Mouse (Mus musculus) fibroblast of lung, adult 2 months (primary cell): ENCODE data around the gene Rnf123.
"Not testable (repeated sequence)": the region's sequence is repeated elsewhere in the genome, so short reads cannot be mapped to it uniquely, and the experiment has no call there.

Experiments
- DNase-seq: peaks from one replicate; pipeline ENCODE4 v3.0.0-alpha.2; 2011; ENCODE audit warnings: low read depth

Gene Rnf123

GRCm38 (mm10) chr9:108035331-108036156 lies 47.6 kb downstream of the Rnf123 start:
- no peak for DNase-seq

- no peak for DNase-seq
Measured at GRCm38 (mm10) chr9:108032126-108032525, 51.0 kb downstream of the Rnf123 start.

GRCm38 (mm10) chr9:108027867-108028266 lies 55.3 kb downstream of the Rnf123 start:
- DNase-seq, result no peak

GRCm38 (mm10) chr9:108026584-108026983 lies 56.6 kb downstream of the Rnf123 start:
- DNase-seq, result no peak

- DNase-seq, result no peak
Measured at GRCm38 (mm10) chr9:108023216-108023615, 59.9 kb downstream of the Rnf123 start.

- DNase-seq, result no peak
Measured at GRCm38 (mm10) chr9:108020741-108021140, 62.4 kb downstream of the Rnf123 start.

- no peak for DNase-seq
Measured at GRCm38 (mm10) chr9:108017127-108017526, 66.0 kb downstream of the Rnf123 start.

- DNase-seq, result not testable (repeated sequence)
Measured at GRCm38 (mm10) chr9:108013577-108013976, 69.6 kb downstream of the Rnf123 start.

- DNase-seq, result no peak
Measured at GRCm38 (mm10) chr9:108010385-108010784, 72.8 kb downstream of the Rnf123 start.

GRCm38 (mm10) chr9:108008041-108008440 lies 75.1 kb downstream of the Rnf123 start:
- DNase-seq, result no peak

GRCm38 (mm10) chr9:108003531-108003890 lies 79.6 kb downstream of the Rnf123 start:
- no peak for DNase-seq

GRCm38 (mm10) chr9:108002778-108003530 lies 80.2 kb downstream of the Rnf123 start:
- no peak for DNase-seq

- DNase-seq, result peak; percentile 100
Measured at GRCm38 (mm10) chr9:108001922-108002770, 81.0 kb downstream of the Rnf123 start, which contains the start of gene Ip6k1. Gene Ip6k1 (plus strand): TSS chr9:108002501.
